Mouse (Mus musculus) E14TG2a.4 (cell line): ENCODE data around the gene Pdcl2.
A peak's percentile ranks its signal among the peaks of the same experiment; 100 is the strongest.

Experiments
- H3K27me3 ChIP-seq: 2 replicates; pipeline ENCODE4 v1.6.1; 2014; ENCODE audit warnings: low read length, control low read depth; ENCODE audit not compliant: insufficient read depth
- H3K36me3 ChIP-seq: 2 replicates; pipeline ENCODE4 v1.6.1; 2014; ENCODE audit warnings: low read length, control low read depth; ENCODE audit not compliant: insufficient read depth
- H3K4me1 ChIP-seq: replicated peaks from 2 replicates; pipeline ENCODE4 v1.6.1; 2014; ENCODE audit warnings: low read depth, low read length, control low read depth
- H3K4me3 ChIP-seq: replicated peaks from 2 replicates; pipeline ENCODE4 v1.5.1; 2014; ENCODE audit warnings: mild to moderate bottlenecking, low read length
- H3K9me3 ChIP-seq: 2 replicates; pipeline ENCODE4 v1.6.1; 2014; ENCODE audit warnings: low read length, control low read depth
- CTCF ChIP-seq: conservative IDR thresholded peaks from 2 replicates; pipeline ENCODE4 v1.5.1; 2014; ENCODE audit warnings: low read length
- NANOG ChIP-seq: IDR thresholded peaks from 2 replicates; pipeline ENCODE4 v1.6.1; 2014; ENCODE audit warnings: borderline replicate concordance, low read length, mixed read lengths
- POU5F1 ChIP-seq: IDR thresholded peaks from 2 replicates; pipeline ENCODE4 v1.6.1; 2014; ENCODE audit warnings: low read length, borderline replicate concordance

The Pdcl2 gene

GRCm38 (mm10) chr5:76330953-76331352 lies at the start of gene Pdcl2:
Gene Pdcl2 (minus strand): TSS chr5:76331156.
- no peak for TF ChIP-seq POU5F1
- no peak for TF ChIP-seq CTCF
- no peak for TF ChIP-seq NANOG
- H3K9me3 ChIP-seq, result peaks cover 4% of the 10 kb centered on the region; the same call in 1 of the 2 replicates
- H3K36me3 ChIP-seq, result no peaks in the 10 kb centered on the region
- no peaks in the 10 kb centered on the region for H3K27me3 ChIP-seq
- H3K4me1 ChIP-seq, result peaks cover 26% of the 10 kb centered on the region
- H3K4me3 ChIP-seq, result peak within 1 kb of the TSS; percentile 71

GRCm38 (mm10) chr5:76379216-76379615 lies 48.3 kb upstream of the Pdcl2 start:
- TF ChIP-seq POU5F1 (no peak), NANOG (0 out of 2 replicates have a peak, but pooled peaks have one; percentile 33), CTCF (no peak)
- Histone ChIP-seq H3K4me1 (peaks cover 45% of the 10 kb centered on the region), H3K4me3 (peak overlapping the region; percentile 17; the same call in 1 of the 2 replicates), H3K36me3 (no peaks in the 10 kb centered on the region), H3K9me3 (no peaks in the 10 kb centered on the region), H3K27me3 (no peaks in the 10 kb centered on the region)

GRCm38 (mm10) chr5:76369215-76369840 lies 38.4 kb upstream of the Pdcl2 start:
- Histone ChIP-seq H3K4me3 (peak overlapping the region; percentile 49), H3K36me3 (no peaks in the 10 kb centered on the region), H3K9me3 (no peaks in the 10 kb centered on the region), H3K4me1 (peaks cover 50% of the 10 kb centered on the region), H3K27me3 (peaks cover 3% of the 10 kb centered on the region; the same call in 1 of the 2 replicates)
- no peak for TF ChIP-seq NANOG

- Histone ChIP-seq H3K9me3 (no peaks in the 10 kb centered on the region), H3K4me3 (no peak overlapping the region), H3K4me1 (peaks cover 64% of the 10 kb centered on the region), H3K27me3 (peaks cover 19% of the 10 kb centered on the region), H3K36me3 (no peaks in the 10 kb centered on the region)
- TF ChIP-seq CTCF (no peak), POU5F1 (no peak), NANOG (no peak)
Observed at GRCm38 (mm10) chr5:76365406-76365805, 34.5 kb upstream of the Pdcl2 start.

GRCm38 (mm10) chr5:76363453-76364104 lies 32.6 kb upstream of the Pdcl2 start, which contains the start of gene Nmu:
Gene Nmu (minus strand): TSS chr5:76363788.
- TF ChIP-seq POU5F1, result no peak
- TF ChIP-seq NANOG, result no peak
- TF ChIP-seq CTCF, result no peak
- peak within 1 kb of the TSS; percentile 73 for H3K4me3 ChIP-seq
- H3K36me3 ChIP-seq, result no peaks in the 10 kb centered on the region
- peaks cover 19% of the 10 kb centered on the region for H3K27me3 ChIP-seq
- peaks cover 48% of the 10 kb centered on the region for H3K4me1 ChIP-seq
- no peaks in the 10 kb centered on the region for H3K9me3 ChIP-seq

GRCm38 (mm10) chr5:76360786-76361185 lies 29.8 kb upstream of the Pdcl2 start:
- H3K4me3 ChIP-seq, result no peak overlapping the region
- peaks cover 19% of the 10 kb centered on the region for H3K27me3 ChIP-seq
- TF ChIP-seq CTCF, result no peak
- no peak for TF ChIP-seq POU5F1
- no peak for TF ChIP-seq NANOG
- H3K9me3 ChIP-seq, result no peaks in the 10 kb centered on the region
- no peaks in the 10 kb centered on the region for H3K36me3 ChIP-seq
- H3K4me1 ChIP-seq, result peaks cover 31% of the 10 kb centered on the region

- TF ChIP-seq POU5F1, result no peak
- no peak for TF ChIP-seq NANOG
- no peak for TF ChIP-seq CTCF
- H3K4me3 ChIP-seq, result no peak overlapping the region
- peaks cover 23% of the 10 kb centered on the region for H3K4me1 ChIP-seq
- no peaks in the 10 kb centered on the region for H3K9me3 ChIP-seq
- peaks cover 19% of the 10 kb centered on the region for H3K27me3 ChIP-seq
- H3K36me3 ChIP-seq, result no peaks in the 10 kb centered on the region
Observed at GRCm38 (mm10) chr5:76360057-76360456, 29.1 kb upstream of the Pdcl2 start.

- no peak overlapping the region for H3K4me3 ChIP-seq
- TF ChIP-seq POU5F1, result no peak
- TF ChIP-seq NANOG, result no peak
- no peak for TF ChIP-seq CTCF
Observed at GRCm38 (mm10) chr5:76351953-76352611, 21.1 kb upstream of the Pdcl2 start.

More at GRCm38 (mm10) chr5:76351953-76352611, 21.1 kb upstream of the Pdcl2 start:
- Histone ChIP-seq H3K36me3 (no peaks in the 10 kb centered on the region), H3K9me3 (no peaks in the 10 kb centered on the region), H3K27me3 (no peaks in the 10 kb centered on the region), H3K4me1 (0 out of 2 replicates have a peak, but pooled peaks cover 5% of the 10 kb centered on the region)
